Mouse (Mus musculus) brain, embryonic 14.5 days (tissue): ENCODE data around the gene Mageh1.
"Not testable (repeated sequence)": the region's sequence is repeated elsewhere in the genome, so short reads cannot be mapped to it uniquely, and the experiment has no call there.

Experiments used
- CTCF ChIP-seq: fragments of 200-500 bp; IDR thresholded peaks from 2 replicates; pipeline ENCODE4 v1.5.1; 2012; ENCODE audit warnings: inconsistent platforms, mild to moderate bottlenecking, moderate library complexity, borderline replicate concordance; ENCODE audit not compliant: insufficient read depth, insufficient read length; ENCODE audit errors: extremely low read depth
- POLR2A ChIP-seq: fragments of 200-500 bp; IDR thresholded peaks from 2 replicates; pipeline ENCODE4 v1.6.1; 2012; ENCODE audit warnings: mild to moderate bottlenecking, inconsistent platforms, borderline replicate concordance; ENCODE audit not compliant: poor library complexity, insufficient read depth, insufficient read length, severe bottlenecking; ENCODE audit errors: extremely low read depth

- not testable (repeated sequence) for TF ChIP-seq CTCF, POLR2A
Measured at GRCm38 (mm10) chrX:153025255-153025654, 12.1 kb downstream of the Mageh1 start.
